Mouse (Mus musculus) MEL (cell line): ENCODE measurements around the gene Ncbp2. TPM values are rescaled to one million over a fixed set of nuclear protein-coding genes. Genes with fewer than 3 reads are reported as not detected.

Source experiments
- DNase-seq: peaks from one replicate; pipeline ENCODE4 v3.0.0; 2011; ENCODE audit warnings: low read depth, low spot score
- H3K27ac ChIP-seq: 2 replicates; pipeline ENCODE4 v1.5.1; 2012; ENCODE audit warnings: low read depth, mild to moderate bottlenecking, control low read depth, low read length, moderate library complexity; ENCODE audit not compliant: control insufficient read depth
- H3K27me3 ChIP-seq, 2 experiments: fragments of 150-350 bp in 1 of 2; sonication (generic) in 1 of 2; 2 replicates each; pipeline ENCODE4 v1.6.1; 2012; ENCODE audit warnings: low read length in 2 of 2, mild to moderate bottlenecking in 2 of 2, improper control_type of control experiment in 1 of 2, moderate library complexity in 1 of 2; ENCODE audit not compliant: insufficient read depth in 2 of 2, control insufficient read depth in 1 of 2
- H3K36me3 ChIP-seq, 2 experiments: 2 replicates each; pipeline ENCODE4 v1.6.1; 2012 to 2014; ENCODE audit warnings: low read length in 2 of 2, improper control_type of control experiment in 1 of 2, inconsistent platforms in 1 of 2, mild to moderate bottlenecking in 1 of 2; ENCODE audit not compliant: insufficient read depth in 2 of 2, control insufficient read depth in 1 of 2
- H3K4me1 ChIP-seq, 2 experiments: fragments of 150-350 bp in 1 of 2; sonication (generic) in 1 of 2; 2 replicates each; pipeline ENCODE4 v1.6.1; 2012; ENCODE audit warnings: low read length in 2 of 2, improper control_type of control experiment in 1 of 2, mild to moderate bottlenecking in 1 of 2; ENCODE audit not compliant: insufficient read depth in 2 of 2, control insufficient read depth in 1 of 2
- H3K4me3 ChIP-seq, 2 experiments: fragments of 150-350 bp in 1 of 2; sonication (generic) in 1 of 2; 2 replicates each; pipeline ENCODE4 v1.5.1; 2012; ENCODE audit warnings: low read depth in 2 of 2, low read length in 2 of 2, mild to moderate bottlenecking in 2 of 2, moderate library complexity in 2 of 2, control low read depth in 1 of 2, improper control_type of control experiment in 1 of 2; ENCODE audit not compliant: control insufficient read depth in 1 of 2, insufficient read depth in 1 of 2
- H3K79me2 ChIP-seq: 2 replicates; pipeline ENCODE4 v1.6.1; 2012; ENCODE audit warnings: mild to moderate bottlenecking, low read length, moderate library complexity; ENCODE audit not compliant: control insufficient read depth, poor library complexity, insufficient read depth
- H3K9ac ChIP-seq: 2 replicates; pipeline ENCODE4 v1.6.1; 2012; ENCODE audit warnings: low read depth, mild to moderate bottlenecking, control low read depth, low read length, moderate library complexity; ENCODE audit not compliant: control insufficient read depth, poor library complexity, severe bottlenecking
- H3K9me3 ChIP-seq: fragments of 150-350 bp; sonication (generic); replicated peaks from 2 replicates; pipeline ENCODE4 v1.6.1; 2012; ENCODE audit warnings: mild to moderate bottlenecking, low read length, improper control_type of control experiment, moderate library complexity; ENCODE audit not compliant: insufficient read depth
- BHLHE40 ChIP-seq: IDR thresholded peaks from 2 replicates; pipeline ENCODE4 v1.6.1; 2012; ENCODE audit warnings: low read depth, mild to moderate bottlenecking, inconsistent platforms, low read length, improper control_type of control experiment, borderline replicate concordance
- CHD1 ChIP-seq: IDR thresholded peaks from 2 replicates; pipeline ENCODE4 v1.6.1; 2012; ENCODE audit warnings: low read depth, mild to moderate bottlenecking, inconsistent platforms, low read length, improper control_type of control experiment
- CHD2 ChIP-seq: IDR thresholded peaks from 2 replicates; pipeline ENCODE4 v1.6.1; 2011; ENCODE audit warnings: low read length, improper control_type of control experiment
- CTCF ChIP-seq, 3 experiments: IDR thresholded peaks in 2 of 3; conservative IDR thresholded peaks in 1 of 3; 2 replicates each; pipeline ENCODE4 v1.5.1; 2011 to 2012; ENCODE audit warnings: low read length in 3 of 3, low read depth in 2 of 3, mild to moderate bottlenecking in 2 of 3, improper control_type of control experiment in 1 of 3, inconsistent platforms in 1 of 3, mixed read lengths in 1 of 3, moderate library complexity in 1 of 3; ENCODE audit not compliant: control insufficient read depth in 1 of 3, insufficient read depth in 1 of 3, poor library complexity in 1 of 3, severe bottlenecking in 1 of 3
- E2F4 ChIP-seq: IDR thresholded peaks from 2 replicates; pipeline ENCODE4 v1.6.1; 2011; ENCODE audit warnings: low read depth, low read length, improper control_type of control experiment, borderline replicate concordance
- ELF1 ChIP-seq: IDR thresholded peaks from 2 replicates; pipeline ENCODE4 v1.6.1; 2014; ENCODE audit warnings: low read depth, mild to moderate bottlenecking, inconsistent platforms, low read length, improper control_type of control experiment, moderate library complexity
- ETS1 ChIP-seq: IDR thresholded peaks from 2 replicates; pipeline ENCODE4 v1.6.1; 2012; ENCODE audit warnings: low read depth, mild to moderate bottlenecking, inconsistent platforms, low read length, improper control_type of control experiment, moderate library complexity
- GABPA ChIP-seq: IDR thresholded peaks from 2 replicates; pipeline ENCODE4 v1.6.1; 2012; ENCODE audit warnings: low read depth, mild to moderate bottlenecking, inconsistent platforms, low read length, improper control_type of control experiment, moderate library complexity
- GATA1 ChIP-seq: IDR thresholded peaks from 2 replicates; pipeline ENCODE4 v1.6.1; 2011; ENCODE audit warnings: low read depth, low read length, improper control_type of control experiment
- JUND ChIP-seq: IDR thresholded peaks from 2 replicates; pipeline ENCODE4 v1.6.1; 2011; ENCODE audit warnings: low read depth, mild to moderate bottlenecking, improper control_type of control experiment, low read length
- KAT2A ChIP-seq: conservative IDR thresholded peaks from 2 replicates; pipeline ENCODE4 v1.6.1; 2012; ENCODE audit warnings: low read depth, low read length, improper control_type of control experiment, inconsistent platforms
- MAFK ChIP-seq: IDR thresholded peaks from 2 replicates; pipeline ENCODE4 v1.6.1; 2011; ENCODE audit warnings: low read depth, mild to moderate bottlenecking, low read length, improper control_type of control experiment, borderline replicate concordance
- MAX ChIP-seq: IDR thresholded peaks from 2 replicates; pipeline ENCODE4 v1.6.1; 2011; ENCODE audit warnings: low read length, improper control_type of control experiment
- MAZ ChIP-seq: IDR thresholded peaks from 2 replicates; pipeline ENCODE4 v1.6.1; 2012; ENCODE audit warnings: low read depth, mild to moderate bottlenecking, inconsistent platforms, low read length, improper control_type of control experiment
- MEF2A ChIP-seq: IDR thresholded peaks from 2 replicates; pipeline ENCODE4 v1.6.1; 2014; ENCODE audit warnings: low read depth, mild to moderate bottlenecking, inconsistent platforms, low read length, improper control_type of control experiment; ENCODE audit not compliant: poor library complexity, insufficient replicate concordance, severe bottlenecking; ENCODE audit errors: extremely low read depth
- MYB ChIP-seq: IDR thresholded peaks from 2 replicates; pipeline ENCODE4 v1.6.1; 2011; ENCODE audit warnings: mild to moderate bottlenecking, low read depth, low read length, improper control_type of control experiment
- POLR2AphosphoS5 ChIP-seq: IDR thresholded peaks from 2 replicates; pipeline ENCODE4 v1.6.1; 2012; ENCODE audit warnings: low read depth, borderline replicate concordance, mild to moderate bottlenecking, inconsistent platforms, low read length, moderate library complexity, mixed read lengths
- RAD21 ChIP-seq: IDR thresholded peaks from 2 replicates; pipeline ENCODE4 v1.6.1; 2011; ENCODE audit warnings: mild to moderate bottlenecking, low read depth, low read length, improper control_type of control experiment
- SIN3A ChIP-seq: IDR thresholded peaks from 2 replicates; pipeline ENCODE4 v1.6.1; 2012; ENCODE audit warnings: low read length, improper control_type of control experiment, inconsistent platforms
- SMC3 ChIP-seq: IDR thresholded peaks from 2 replicates; pipeline ENCODE4 v1.6.1; 2011; ENCODE audit warnings: low read depth, low read length, improper control_type of control experiment
- TAL1 ChIP-seq: IDR thresholded peaks from 2 replicates; pipeline ENCODE4 v1.6.1; 2012; ENCODE audit warnings: mild to moderate bottlenecking, inconsistent platforms, low read length, moderate library complexity, mixed read lengths
- TBP ChIP-seq: IDR thresholded peaks from 2 replicates; pipeline ENCODE4 v1.8.0; 2011; ENCODE audit warnings: low read depth, low read length, improper control_type of control experiment
- TCF12 ChIP-seq: IDR thresholded peaks from 2 replicates; pipeline ENCODE4 v1.6.1; 2014; ENCODE audit warnings: low read depth, mild to moderate bottlenecking, inconsistent platforms, low read length, improper control_type of control experiment, moderate library complexity
- USF1 ChIP-seq: IDR thresholded peaks from 2 replicates; pipeline ENCODE4 v1.6.1; 2014; ENCODE audit warnings: low read depth, mild to moderate bottlenecking, inconsistent platforms, low read length, improper control_type of control experiment, moderate library complexity
- USF2 ChIP-seq, 2 experiments: IDR thresholded peaks; 2 replicates each; pipeline ENCODE4 v1.6.1; 2011 to 2012; ENCODE audit warnings: improper control_type of control experiment in 2 of 2, low read length in 2 of 2, borderline replicate concordance in 1 of 2, inconsistent platforms in 1 of 2, low read depth in 1 of 2, mild to moderate bottlenecking in 1 of 2; ENCODE audit not compliant: insufficient read depth in 1 of 2
- ZMIZ1 ChIP-seq: IDR thresholded peaks from 2 replicates; pipeline ENCODE4 v1.6.1; 2012; ENCODE audit warnings: low read depth, mild to moderate bottlenecking, inconsistent platforms, low read length, improper control_type of control experiment, moderate library complexity
- ZNF384 ChIP-seq: IDR thresholded peaks from 2 replicates; pipeline ENCODE4 v1.6.1; 2012; ENCODE audit warnings: low read depth, mild to moderate bottlenecking, inconsistent platforms, low read length, improper control_type of control experiment
- polyA plus RNA-seq, 2 experiments: library from polyadenylated mRNA; stranded (reverse) in 1 of 2; unstranded in 1 of 2; fragments of >175 nt in 1 of 2; fragments of >200 nt in 1 of 2; gene quantifications; 2 replicates each; pipeline versions ENCODE4 v1.2.1 to v1.2.4; 2012; ENCODE audit warnings: low replicate concordance in 2 of 2, low read depth in 1 of 2; ENCODE audit not compliant: insufficient read length in 2 of 2, insufficient read depth in 1 of 2, missing spikeins in 1 of 2
- total RNA-seq: library from RNA; depleted of rRNA; stranded (reverse); fragments of 300-350 nt; gene quantifications from 2 replicates; pipeline ENCODE4 v1.2.3, GENCODE M21; 2012

The Ncbp2 gene
- total and polyA plus RNA-seq, 3 experiments: 100 to 222 TPM; not detected in 1

DNA sequence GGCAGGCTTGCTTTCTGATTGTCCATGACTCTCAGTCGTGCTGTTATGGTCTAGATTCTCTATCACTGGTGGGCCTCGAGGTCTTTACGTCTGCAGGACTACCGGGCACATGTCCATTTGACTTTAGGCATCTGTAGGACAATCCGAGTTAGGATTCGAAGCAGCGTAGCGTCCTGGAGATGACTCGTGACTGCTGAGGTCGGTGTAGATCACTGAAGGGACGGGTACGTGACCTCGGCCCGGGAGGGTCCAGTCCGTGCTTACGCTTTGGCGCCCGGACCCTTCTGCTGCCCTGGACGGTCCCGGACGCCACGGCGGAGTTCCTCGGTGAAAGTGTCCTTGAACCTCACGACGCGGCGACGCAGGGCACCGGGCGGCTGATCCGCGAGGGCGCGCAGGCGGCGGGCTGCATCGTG is 404 bp upstream of the Ncbp2 start:
- H3K27me3 ChIP-seq: no peaks in the 10 kb centered on the region
- peak overlapping the region; percentile 85 to 90 for H3K4me3 ChIP-seq
- peak; percentile 58 for DNase-seq
- peak overlapping the region; percentile 32 for H3K27ac ChIP-seq
- no peaks in the 10 kb centered on the region for H3K9me3 ChIP-seq
- no peak for TF ChIP-seq BHLHE40
- TF ChIP-seq ETS1: no peak
- no peak for TF ChIP-seq USF1
- TF ChIP-seq E2F4: no peak
- TF ChIP-seq MAFK: no peak
- no peak for TF ChIP-seq TAL1
- TF ChIP-seq GATA1: no peak
- no peak for TF ChIP-seq POLR2AphosphoS5
- TF ChIP-seq MAZ: no peak
- TF ChIP-seq KAT2A: no peak
- no peak for TF ChIP-seq SIN3A
- no peak for TF ChIP-seq SMC3
- no peak for TF ChIP-seq ELF1
- TF ChIP-seq GABPA: no peak
- TF ChIP-seq CHD1: no peak
- TF ChIP-seq MEF2A: no peak
- no peak for TF ChIP-seq TCF12
- no peak for TF ChIP-seq CTCF (IDR thresholded peaks at IDR 0.05 in 2 of 3, conservative IDR thresholded peaks at IDR 0.05 in 1 of 3; ENCODE audit: control insufficient read depth in 1 of 3, insufficient read depth in 1 of 3, low read depth in 2 of 3, low read length in 3 of 3, poor library complexity in 1 of 3, severe bottlenecking in 1 of 3)
- peak overlapping the region; percentile 90 for H3K9ac ChIP-seq
- H3K36me3 ChIP-seq: peaks cover 2 to 13% of the 10 kb centered on the region in 2 experiments; a peak in 3 of 4 replicates
- H3K79me2 ChIP-seq: peaks cover 63% of the 10 kb centered on the region
- peaks cover 4 to 9% of the 10 kb centered on the region in 2 experiments; a peak in 3 of 4 replicates for H3K4me1 ChIP-seq

DNA sequence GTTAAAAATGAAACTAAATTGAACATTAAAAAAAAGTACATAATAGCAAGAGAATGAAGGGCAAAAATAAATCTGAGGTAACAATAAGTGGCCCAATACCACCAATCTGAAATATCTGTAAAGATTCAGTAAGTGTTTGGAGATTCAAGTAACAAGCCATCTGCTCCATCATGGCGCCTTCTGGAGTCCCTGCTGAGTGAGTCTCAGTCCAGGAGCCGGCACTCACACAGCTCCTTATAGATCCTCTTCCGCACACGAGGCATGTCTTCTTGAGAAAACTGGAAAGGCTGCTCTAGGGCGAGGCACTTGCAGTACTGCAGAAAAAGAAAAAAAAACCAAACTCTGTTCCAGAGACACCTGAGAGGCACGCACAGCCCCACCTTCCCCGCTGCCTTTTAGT is 14.9 kb downstream of the Ncbp2 start:
- Histone ChIP-seq H3K9me3 (no peaks in the 10 kb centered on the region), H3K27me3 (no peaks in the 10 kb centered on the region), H3K4me1 (no peaks in the 10 kb centered on the region), H3K27ac (no peak overlapping the region), H3K4me3 (no peak overlapping the region), H3K36me3 (peaks cover 0 to 10% of the 10 kb centered on the region in 2 experiments; a peak in 2 of 4 replicates), H3K79me2 (no peaks in the 10 kb centered on the region), H3K9ac (no peak overlapping the region)
- no peak for DNase-seq
- TF ChIP-seq RAD21: no peak
- no peak for TF ChIP-seq MAFK
- no peak for TF ChIP-seq JUND
- no peak for TF ChIP-seq USF2 (IDR thresholded peaks at IDR 0.05; ENCODE audit: borderline replicate concordance in 1 of 2, insufficient read depth in 1 of 2, low read depth in 1 of 2, low read length in 2 of 2)
- no peak for TF ChIP-seq MAX
- no peak for TF ChIP-seq CHD2
- TF ChIP-seq CHD1: no peak
- TF ChIP-seq ZNF384: no peak
- TF ChIP-seq ZMIZ1: no peak
- TF ChIP-seq MYB: no peak
- no peak for TF ChIP-seq TBP
- TF ChIP-seq POLR2AphosphoS5: no peak
